Mouse (Mus musculus) monocyte, adult 59 days (primary cell): Measurements from ENCODE around the gene Znhit2. TPM values are rescaled to one million over a fixed set of nuclear protein-coding genes. Genes with fewer than 3 reads are reported as not detected.

Experiments
- total RNA-seq, 2 experiments: library from RNA; stranded (reverse); gene quantifications; one replicate each; pipeline ENCODE4 v1.2.4; 2023

Znhit2 gene
- 10 to 100 TPM; 13.9 to 14.4 TPM for total RNA-seq

DNA sequence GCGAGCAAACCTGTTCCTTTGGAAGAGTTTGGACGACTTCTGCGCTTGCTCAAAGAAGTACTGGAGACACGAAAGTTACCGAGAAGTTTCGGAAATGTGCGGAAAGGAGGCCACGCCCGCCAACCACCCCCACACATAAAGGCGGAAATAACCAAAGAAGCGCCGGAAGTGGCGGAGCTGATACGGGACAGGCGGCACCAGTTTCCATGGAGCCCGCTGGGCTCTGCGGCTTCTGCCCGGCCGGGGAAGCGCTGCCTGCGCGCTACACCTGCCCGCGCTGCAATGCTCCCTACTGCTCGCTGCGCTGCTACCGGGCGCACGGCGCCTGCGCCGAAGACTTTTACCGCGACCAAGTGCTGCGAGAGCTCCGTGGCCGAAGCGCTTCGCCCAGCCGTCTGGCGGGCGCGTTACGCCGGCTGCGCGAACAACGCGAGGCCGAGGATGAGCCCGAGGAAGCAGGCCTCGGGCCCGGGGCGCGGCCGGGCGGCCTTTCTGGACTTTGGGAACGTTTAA lies at the start of gene Znhit2:
Znhit2 (plus strand) TSS at position 172 of the 513 bp plus-strand sequence.

DNA sequence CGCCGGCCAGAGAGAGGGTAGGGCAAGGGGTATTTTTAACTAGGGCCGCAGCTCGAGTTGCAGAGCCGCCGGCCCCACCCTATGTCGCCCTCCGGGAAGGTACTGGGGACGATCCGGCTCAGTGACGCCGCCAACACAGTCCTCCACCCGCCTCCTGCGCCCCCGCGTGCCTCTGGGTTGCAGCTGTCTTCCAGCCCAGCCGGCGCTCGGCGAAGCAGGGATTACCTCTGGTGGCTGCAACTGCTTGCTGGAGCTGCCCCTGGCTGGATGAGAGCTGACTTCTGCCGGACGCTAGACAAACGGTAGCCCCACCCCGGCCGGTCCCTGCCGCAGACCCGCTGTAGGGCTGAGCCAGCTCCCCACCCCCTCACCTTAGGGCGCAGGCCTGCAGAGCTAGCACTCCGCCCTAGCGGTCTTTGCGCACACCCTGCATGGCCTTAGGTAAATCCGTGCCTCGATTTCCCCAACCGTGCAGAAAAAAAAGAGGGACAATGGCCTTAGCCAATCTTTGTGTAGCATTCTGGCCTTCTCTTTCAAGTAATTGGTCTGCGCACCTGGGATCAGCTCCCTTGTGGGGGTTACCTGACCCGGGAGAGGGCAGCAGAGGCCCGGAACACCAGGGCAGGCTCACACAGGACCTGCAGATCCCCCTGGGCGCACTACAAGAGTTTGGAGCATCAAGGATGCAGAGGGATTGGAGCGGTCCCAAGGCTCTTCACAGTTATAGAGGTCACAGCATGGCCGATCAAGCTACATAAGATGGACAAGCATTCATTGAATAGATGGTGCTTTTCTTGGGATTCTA lies 45.3 kb upstream of the Znhit2 start, which contains the start of gene Capn1:
Capn1 (minus strand) TSS at position 387 of the 805 bp plus-strand sequence.

GRCm38 (mm10) chr19:6046294-6047153 lies 14.5 kb upstream of the Znhit2 start, which contains the start of gene Syvn1:
Gene Syvn1, plus strand, starts transcription at chr19:6046576.

DNA sequence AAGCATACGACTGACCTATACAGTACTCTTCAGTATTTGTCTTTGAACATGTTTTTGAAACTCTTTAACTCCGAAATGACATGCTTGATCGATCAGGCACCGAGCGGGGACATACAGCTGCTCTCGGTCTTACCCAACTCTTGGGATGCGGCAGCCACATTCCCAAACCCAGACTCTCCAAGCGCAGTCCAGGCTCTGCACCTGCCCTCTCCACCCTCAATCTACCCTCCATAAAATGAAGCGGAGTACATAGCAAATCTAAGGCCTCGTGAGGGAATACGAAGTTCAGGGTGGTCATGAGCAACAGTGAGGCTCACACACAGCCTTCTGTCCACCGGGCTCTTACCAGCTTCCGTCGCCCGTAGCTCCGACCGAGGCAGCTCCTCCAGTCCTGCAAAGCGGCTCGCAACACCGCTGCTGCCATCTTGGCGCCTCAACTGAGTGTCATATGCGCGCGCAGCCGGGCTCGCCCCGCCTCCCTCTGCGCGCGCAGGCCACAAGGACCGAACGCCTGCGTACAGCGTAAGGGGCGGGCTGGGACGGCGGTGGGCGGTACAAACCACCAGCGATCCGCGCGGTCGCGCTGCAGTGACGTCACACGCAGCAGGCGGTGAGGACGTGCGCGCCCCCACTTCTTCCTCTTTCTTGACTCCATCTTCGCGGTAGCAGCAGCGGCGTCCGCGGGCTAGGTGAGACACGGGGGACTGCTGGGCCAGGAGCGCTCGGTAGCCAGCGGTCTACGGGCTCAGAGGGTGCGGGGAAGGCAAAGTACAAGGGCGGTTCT lies 3.5 kb upstream of the Znhit2 start, which contains the start of the genes Mrpl49 and Fau:
Mrpl49 (minus strand) TSS at position 473 of the 784 bp plus-strand sequence.
Fau (plus strand) TSS at position 532 of the 784 bp plus-strand sequence.

GRCm38 (mm10) chr19:6067724-6068415 lies 6.9 kb downstream of the Znhit2 start, which contains the start of gene Tm7sf2:
Gene Tm7sf2, minus strand, starts transcription at chr19:6068373.

DNA sequence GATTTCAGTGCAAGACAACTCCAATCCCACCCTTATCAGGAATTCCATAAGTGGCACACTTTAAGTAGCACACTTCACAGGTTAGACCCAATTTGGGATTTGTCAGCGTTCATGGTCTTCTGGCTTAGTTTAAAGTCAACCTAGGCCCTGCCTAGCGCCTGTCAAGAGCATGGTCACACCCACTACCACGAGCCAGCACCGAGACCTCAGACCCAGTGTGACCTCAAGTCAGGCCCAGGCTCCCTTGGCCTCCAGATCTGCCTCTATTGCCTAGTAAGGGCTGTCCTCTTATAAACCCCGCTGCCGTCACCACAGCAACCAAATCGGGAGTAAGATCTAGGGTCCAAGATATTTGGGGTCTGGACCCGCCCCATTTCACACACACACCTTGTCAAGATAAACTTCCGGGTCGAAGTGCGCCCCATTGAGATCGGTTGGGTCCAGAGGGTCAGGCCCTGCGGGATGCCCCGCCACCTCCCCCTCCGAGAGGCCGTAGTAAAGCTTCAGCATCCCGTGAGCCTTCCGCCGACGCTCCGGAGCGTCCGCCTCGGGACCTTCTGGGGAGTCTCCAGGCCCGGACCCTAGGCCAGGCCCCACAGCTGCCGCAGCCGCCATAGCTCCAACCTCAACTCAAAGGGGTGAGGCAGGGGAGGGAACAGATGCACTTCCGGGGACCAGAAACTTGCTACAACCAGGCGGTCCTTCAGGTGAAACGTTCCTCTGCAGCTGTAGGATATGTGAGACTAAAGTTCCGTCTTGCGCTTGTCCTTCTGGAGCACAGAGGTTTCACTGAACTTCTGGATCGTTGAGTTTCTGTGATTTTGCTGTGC lies 15.8 kb downstream of the Znhit2 start, which contains the start of gene Vps51:
Vps51 (minus strand) TSS at position 668 of the 830 bp plus-strand sequence.

GRCm38 (mm10) chr19:6079983-6080480 lies 19.0 kb downstream of the Znhit2 start, which contains the start of gene Tmem262:
Gene Tmem262, plus strand, starts transcription at chr19:6080033.

DNA sequence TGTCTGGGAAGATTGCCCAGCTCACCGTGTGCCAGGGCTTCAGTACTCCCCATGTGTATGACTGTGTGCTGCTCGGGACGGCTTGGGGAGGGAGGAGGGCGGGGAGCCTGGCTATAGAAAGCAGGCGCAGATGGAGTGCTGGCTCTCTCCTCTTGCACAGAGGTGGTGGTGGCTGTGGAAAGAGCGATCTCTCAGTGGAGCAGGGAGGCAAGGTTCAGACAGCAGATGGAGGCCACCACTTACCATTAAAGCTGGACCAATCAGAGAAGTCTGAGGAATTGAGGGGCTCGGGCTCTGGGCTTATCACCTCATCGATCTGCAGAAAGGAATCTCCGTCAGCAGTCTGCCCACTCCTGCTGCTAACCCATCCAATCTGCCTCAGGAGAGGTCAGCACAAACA lies 21.2 kb downstream of the Znhit2 start, which contains the start of gene Gm28374:
Gm28374 (minus strand) TSS at position 101 of the 400 bp plus-strand sequence.

GRCm38 (mm10) chr19:6084478-6085248 lies 23.7 kb downstream of the Znhit2 start, which contains the start of the genes Zfpl1 and Cdca5:
Gene Zfpl1, minus strand, starts transcription at chr19:6084956.
Gene Cdca5, plus strand, starts transcription at chr19:6084983.

DNA sequence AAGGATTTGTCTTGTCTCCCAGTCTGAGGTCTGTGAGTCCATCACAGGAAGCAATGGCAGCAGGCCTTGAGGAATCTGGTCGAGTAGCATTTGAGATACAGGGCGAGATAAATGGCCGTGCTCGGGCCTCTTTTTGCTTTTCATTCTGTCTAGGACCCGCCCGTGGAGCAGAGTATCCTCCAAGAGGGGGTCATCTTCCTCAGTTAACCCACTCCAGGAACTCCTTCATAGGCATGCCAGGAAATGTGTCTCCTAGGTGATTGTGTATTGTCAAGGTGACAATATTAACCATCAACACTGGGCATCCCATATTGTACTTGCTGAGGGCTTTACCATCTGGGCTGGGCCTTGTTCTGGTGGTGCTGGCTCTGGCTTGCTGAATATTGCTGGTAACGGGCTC lies 33.1 kb downstream of the Znhit2 start, which contains the start of gene AC131692.1:
AC131692.1 (plus strand) TSS at position 301 of the 400 bp plus-strand sequence.

GRCm38 (mm10) chr19:6105586-6105985 lies 44.6 kb downstream of the Znhit2 start, which contains the start of gene Naaladl1:
Gene Naaladl1, plus strand, starts transcription at chr19:6105782.

Other genes starting within 250 kb of the Znhit2 start
- 10 to 100 TPM; 80.4 to 88.1 TPM for gene Frmd8, start 185.9 kb upstream of the Znhit2 start, total RNA-seq
- 10 to 100 TPM; 77.6 to 84.5 TPM for gene Slc25a45, start 183.4 kb upstream of the Znhit2 start, total RNA-seq
- gene Tigd3, start 167.0 kb upstream of the Znhit2 start, total RNA-seq, result 1 to 10 TPM; 1.1 to 1.6 TPM
- 100 to 1,000 TPM; 131 to 160 TPM for gene Dpf2, start 148.2 kb upstream of the Znhit2 start, total RNA-seq
- gene Cdc42ep2, start 136.4 kb upstream of the Znhit2 start, total RNA-seq, result 10 to 100 TPM; 40.3 to 51.9 TPM
- gene Pola2, start 97.0 kb upstream of the Znhit2 start, total RNA-seq, result 10 to 100 TPM; 29.1 to 38.4 TPM
- not detected for gene Slc22a20, start 75.0 kb upstream of the Znhit2 start, total RNA-seq
- 10 to 100 TPM; 64.1 to 69.8 TPM for gene Capn1, start 45.3 kb upstream of the Znhit2 start, total RNA-seq
- gene Syvn1, start 14.6 kb upstream of the Znhit2 start, total RNA-seq, result 10 to 100 TPM; 56.0 to 57.8 TPM
- 10 to 100 TPM; 15.0 to 15.8 TPM for gene Mrpl49, start 3.4 kb upstream of the Znhit2 start, total RNA-seq
- 1,000 to 10,000 TPM; 2,789 to 3,006 TPM for gene Fau, start 3.3 kb upstream of the Znhit2 start, total RNA-seq
- gene Tm7sf2, start 7.2 kb downstream of the Znhit2 start, total RNA-seq, result 10 to 100 TPM; 16.3 to 21.0 TPM
- 100 to 1,000 TPM; 118 to 121 TPM for gene Vps51, start 16.0 kb downstream of the Znhit2 start, total RNA-seq
- not detected for gene Tmem262, start 18.8 kb downstream of the Znhit2 start, total RNA-seq
- gene Gm28374, start 21.1 kb downstream of the Znhit2 start, total RNA-seq, result 1 to 10 TPM in 1 of 2 experiments, not detected in 1; 1.5 TPM
- 10 to 100 TPM; 43.3 to 45.6 TPM for gene Zfpl1, start 23.8 kb downstream of the Znhit2 start, total RNA-seq
- gene Cdca5, start 23.8 kb downstream of the Znhit2 start, total RNA-seq, result 1 to 10 TPM in 1 of 2 experiments, under 1 TPM in 1; 0.85 to 1.2 TPM
- gene AC131692.1, start 33.2 kb downstream of the Znhit2 start, total RNA-seq, result 1 to 10 TPM in 1 of 2 experiments, not detected in 1; 1.2 TPM
- gene Naaladl1, start 44.6 kb downstream of the Znhit2 start, total RNA-seq, result not detected
- gene Sac3d1, start 57.5 kb downstream of the Znhit2 start, total RNA-seq, result 10 to 100 TPM; 10.7 to 11.4 TPM
- gene Snx15, start 67.1 kb downstream of the Znhit2 start, total RNA-seq, result 10 to 100 TPM; 18.9 to 20.3 TPM
- 1 to 10 TPM; 4.1 to 9.4 TPM for gene Batf2, start 79.8 kb downstream of the Znhit2 start, total RNA-seq
- 10 to 100 TPM; 16.4 to 17.6 TPM for gene Arl2, start 80.4 kb downstream of the Znhit2 start, total RNA-seq
- gene Majin, start 123.2 kb downstream of the Znhit2 start, total RNA-seq, result under 1 TPM in 1 of 2 experiments, not detected in 1; 0.67 TPM
- not detected for gene Gpha2, start 165.2 kb downstream of the Znhit2 start, total RNA-seq
- 10 to 100 TPM; 17.2 to 18.4 TPM for gene Ppp2r5b, start 174.7 kb downstream of the Znhit2 start, total RNA-seq
- 100 to 1,000 TPM; 176 to 243 TPM for gene Atg2a, start 180.5 kb downstream of the Znhit2 start, total RNA-seq
- 100 to 1,000 TPM; 239 to 255 TPM for gene Ehd1, start 215.5 kb downstream of the Znhit2 start, total RNA-seq
- gene Cdc42bpg, start 245.3 kb downstream of the Znhit2 start, total RNA-seq, result 1 to 10 TPM; 7.1 to 8.1 TPM